Mouse (Mus musculus): Measurements from ENCODE around the gene Kdm1a. TPM values are rescaled to one million over a fixed set of nuclear protein-coding genes. Genes with fewer than 3 reads are reported as not detected.
A peak's percentile ranks its signal among the peaks of the same experiment; 100 is the strongest.

Kdm1a gene
- total RNA-seq (2022): 10 to 100 TPM; 85.9 to 94.4 (median 88.5) TPM

GRCm38 (mm10) chr4:136602568-136602967 lies at the start of gene Kdm1a:
Gene Kdm1a, minus strand, starts transcription at chr4:136602723.
- peak; percentile 89 to 90 for DNase-seq (ENCODE audit: low spot score in 2 of 2)

DNA sequence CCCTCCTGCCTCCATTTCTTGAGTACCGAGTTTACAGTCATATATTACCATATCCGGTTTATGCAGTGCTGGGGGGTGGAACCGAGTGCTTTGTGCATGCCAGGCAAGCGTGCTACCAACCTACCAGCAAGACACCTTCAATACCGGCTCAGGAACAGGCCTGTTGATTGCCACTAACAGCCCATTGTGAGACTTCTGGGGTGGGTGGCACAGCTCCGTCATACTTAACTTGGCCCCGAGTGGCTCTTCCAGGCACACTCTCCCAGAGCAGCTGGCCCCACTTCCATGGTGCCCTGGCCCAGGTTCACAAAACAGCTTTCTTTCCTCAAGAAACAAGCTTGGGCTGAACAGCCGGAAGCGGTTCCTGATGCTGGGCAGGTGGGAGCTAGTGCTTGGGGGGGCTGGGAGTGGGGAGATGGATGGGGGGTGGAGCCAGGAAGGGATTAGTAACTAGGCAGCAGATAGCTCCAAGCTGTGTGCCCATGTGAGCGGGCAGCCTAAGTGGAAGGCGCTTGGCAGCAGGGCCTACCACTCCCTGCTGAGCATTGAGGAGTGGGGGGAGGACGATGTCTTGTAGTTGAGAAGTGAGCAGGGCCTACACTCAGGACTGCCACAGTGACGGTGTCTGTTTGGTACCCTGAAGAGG lies 49.5 kb upstream of the Kdm1a start:
- no peak for DNase-seq (ENCODE audit: low spot score in 2 of 2)

DNA sequence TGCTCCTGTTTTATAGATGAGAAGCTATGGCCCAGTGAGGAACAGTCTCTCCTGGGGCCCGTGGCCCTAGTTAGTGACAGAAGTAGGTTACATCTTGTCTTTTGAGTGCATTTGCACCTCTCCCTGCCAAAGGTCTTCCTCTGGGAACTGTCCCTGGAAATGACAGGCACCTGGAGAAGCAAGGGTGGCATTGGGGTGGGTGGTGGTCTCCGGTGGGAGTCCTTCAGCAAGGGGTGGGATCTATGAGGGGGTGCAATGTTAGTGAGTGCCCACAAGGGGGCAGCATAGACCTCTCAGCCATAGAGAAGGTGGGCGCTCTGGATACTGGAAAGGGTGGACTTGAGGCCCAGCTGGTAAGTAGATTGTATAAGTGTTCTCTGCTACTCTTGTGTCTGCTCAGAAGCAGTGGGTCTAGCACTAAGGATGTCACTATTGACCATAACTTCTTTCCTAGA lies 48.9 kb upstream of the Kdm1a start:
- DNase-seq (ENCODE audit: low spot score in 2 of 2): no peak

DNA sequence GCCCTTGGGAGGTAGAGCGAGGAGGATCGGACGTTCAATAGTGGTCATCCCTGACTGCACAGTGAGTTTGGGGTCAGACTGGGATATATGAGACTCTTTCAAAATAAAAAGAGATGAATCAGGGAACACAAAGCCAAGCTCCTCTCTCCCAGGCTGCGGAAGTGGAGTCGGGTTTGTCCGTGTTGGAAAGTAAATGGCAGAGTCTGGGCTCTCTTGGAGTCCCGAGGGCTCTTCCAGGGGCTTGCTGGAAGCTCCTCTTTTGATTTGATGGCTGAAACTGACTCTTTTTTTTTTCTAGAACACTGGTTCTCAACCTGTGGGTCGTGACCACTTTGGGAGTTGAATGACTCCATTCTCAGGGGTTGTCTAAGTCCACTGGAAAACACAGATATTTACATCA lies 47.7 kb upstream of the Kdm1a start:
- DNase-seq (ENCODE audit: low spot score in 2 of 2): no peak

- no peak for DNase-seq (ENCODE audit: low spot score in 2 of 2)
Observed at GRCm38 (mm10) chr4:136649480-136650196, 47.1 kb upstream of the Kdm1a start.

GRCm38 (mm10) chr4:136648922-136649479 lies 46.5 kb upstream of the Kdm1a start:
- DNase-seq (ENCODE audit: low spot score in 2 of 2): peak; percentile 47 to 89

GRCm38 (mm10) chr4:136638890-136639289 lies 36.4 kb upstream of the Kdm1a start:
- DNase-seq (ENCODE audit: low spot score in 2 of 2): no peak

GRCm38 (mm10) chr4:136638230-136638750 lies 35.8 kb upstream of the Kdm1a start:
- no peak for DNase-seq (ENCODE audit: low spot score in 2 of 2)

DNA sequence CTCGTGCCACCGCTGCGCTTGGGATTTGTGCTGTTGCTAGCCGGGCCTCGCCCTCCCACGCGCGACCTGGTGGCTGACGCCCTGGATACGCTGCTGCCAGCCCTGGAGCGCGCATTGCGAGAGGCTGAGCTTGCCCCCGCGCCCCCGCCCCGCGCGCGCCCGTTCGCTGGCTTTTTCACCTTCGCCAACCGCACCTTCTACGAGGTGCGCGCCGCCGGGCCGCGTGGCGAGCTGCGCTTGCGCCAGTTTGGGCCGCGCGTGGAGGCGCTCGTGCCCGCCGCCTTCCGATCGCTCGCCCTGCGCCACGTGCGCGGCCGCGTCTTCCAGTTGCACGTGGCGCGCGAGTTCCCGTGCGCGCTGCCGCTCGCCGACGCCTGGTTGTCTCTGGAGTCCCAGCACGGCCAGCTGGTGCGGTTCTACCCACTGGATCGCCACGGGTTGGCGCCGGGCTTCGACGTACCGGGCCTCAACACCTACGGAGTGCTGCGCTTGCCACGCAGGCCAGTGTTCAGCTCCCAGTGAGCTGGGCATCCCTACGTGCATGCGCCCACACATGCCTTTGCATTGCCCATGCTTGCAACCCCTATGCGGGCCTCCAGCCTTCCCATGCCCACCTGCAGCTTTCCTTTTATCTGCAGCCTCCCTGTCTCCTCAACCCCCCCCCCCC lies 35.2 kb upstream of the Kdm1a start:
- DNase-seq (ENCODE audit: low spot score in 2 of 2): peak; percentile 51 to 84

DNA sequence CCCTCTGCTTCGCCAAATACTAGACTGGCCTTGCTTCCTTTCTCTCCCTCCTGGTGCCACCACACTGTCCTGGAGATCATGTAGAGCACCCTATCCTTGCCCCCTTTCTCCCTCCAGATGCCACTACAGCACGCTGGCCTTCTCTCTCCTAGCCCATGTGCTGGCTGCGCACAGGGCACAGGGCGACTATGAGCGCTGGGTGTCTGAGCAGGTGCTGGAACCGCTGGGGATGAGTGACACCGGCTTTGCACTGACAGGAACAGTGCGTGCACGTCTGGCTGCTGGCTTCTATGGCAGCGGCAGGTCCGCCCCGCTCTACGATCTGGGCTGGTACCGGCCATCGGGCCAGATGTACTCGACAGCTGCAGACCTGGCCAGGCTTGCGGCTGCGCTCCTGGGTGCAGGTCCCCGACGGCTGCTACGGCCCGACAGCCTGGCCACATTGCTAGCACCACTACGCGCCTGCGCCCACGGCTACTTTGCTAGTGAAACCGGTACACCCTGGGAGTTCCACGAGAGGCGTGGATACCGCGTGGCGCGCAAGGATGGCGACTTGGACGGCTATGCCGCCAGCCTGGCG lies 34.5 kb upstream of the Kdm1a start:
- DNase-seq (ENCODE audit: low spot score in 2 of 2): no peak

- no peak for DNase-seq (ENCODE audit: low spot score in 2 of 2)
Observed at GRCm38 (mm10) chr4:136636511-136636910, 34.0 kb upstream of the Kdm1a start.

DNA sequence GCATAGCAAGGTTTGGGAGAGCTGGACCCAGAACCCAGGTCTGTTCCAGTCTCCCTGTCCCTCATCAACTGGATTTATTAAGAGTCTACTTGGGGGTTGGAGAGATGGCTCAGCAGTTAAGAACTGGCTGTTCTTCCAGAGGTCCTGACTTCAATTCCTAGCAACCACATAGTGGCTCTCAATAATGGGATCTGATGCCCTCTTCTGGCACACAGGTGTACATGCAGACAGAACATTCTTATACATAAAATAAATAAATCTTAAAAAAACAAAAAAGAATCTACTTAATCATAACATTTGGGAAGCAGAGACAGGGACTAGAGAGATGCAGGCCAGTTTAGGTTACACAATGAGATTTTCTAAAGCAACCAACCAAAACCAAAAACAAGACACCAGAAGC lies 33.5 kb upstream of the Kdm1a start:
- DNase-seq (ENCODE audit: low spot score in 2 of 2): no peak

- DNase-seq (ENCODE audit: low spot score in 2 of 2): no peak
Observed at GRCm38 (mm10) chr4:136631237-136631994, 28.9 kb upstream of the Kdm1a start.

DNA sequence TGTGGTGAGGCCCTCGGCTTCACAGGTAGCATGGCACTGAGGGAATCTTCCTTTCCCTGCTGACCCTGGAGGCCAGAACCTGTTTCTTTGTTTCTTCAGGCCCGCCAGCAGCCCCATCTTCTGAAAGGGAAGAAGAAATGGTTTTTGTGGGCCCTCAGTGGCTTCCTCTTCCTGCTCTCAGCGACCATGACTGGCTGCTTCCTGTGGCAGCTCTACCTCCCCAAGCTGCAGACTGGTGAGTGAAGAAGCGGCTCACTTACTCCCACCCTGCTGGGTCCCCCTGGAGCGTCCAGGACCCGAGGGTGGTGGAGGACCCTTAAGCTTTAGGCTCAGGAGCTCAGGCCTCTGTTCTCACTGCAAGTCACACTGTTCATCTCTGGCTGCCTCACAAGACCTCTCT lies 24.1 kb upstream of the Kdm1a start:
- DNase-seq (ENCODE audit: low spot score in 2 of 2): no peak

DNA sequence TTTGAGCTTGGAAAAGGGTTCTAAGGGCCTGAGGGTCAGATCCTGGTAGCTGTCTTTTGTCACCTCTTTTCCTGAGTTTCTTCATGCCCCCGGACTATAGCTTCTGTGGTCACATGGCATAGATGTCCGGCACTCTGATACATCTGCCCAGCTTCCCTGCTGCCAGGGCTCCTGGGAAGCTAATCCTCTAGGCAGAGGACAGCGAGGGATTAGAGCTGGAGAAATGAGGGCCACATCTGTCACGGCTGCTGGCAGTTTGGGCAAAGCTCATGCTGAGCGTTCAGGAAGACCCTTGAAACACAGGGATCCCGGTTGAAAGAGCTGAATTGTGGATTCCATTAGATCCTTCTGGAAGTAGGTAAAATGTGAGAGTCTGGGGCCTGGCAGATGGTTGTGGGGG lies 19.9 kb upstream of the Kdm1a start, which contains the start of gene Lactbl1:
TSS of gene Lactbl1 (plus strand) at position 234 of the 400 bp plus-strand sequence.
- no peak for DNase-seq (ENCODE audit: low spot score in 2 of 2)

GRCm38 (mm10) chr4:136621956-136622355 lies 19.4 kb upstream of the Kdm1a start:
- no peak for DNase-seq (ENCODE audit: low spot score in 2 of 2)

DNA sequence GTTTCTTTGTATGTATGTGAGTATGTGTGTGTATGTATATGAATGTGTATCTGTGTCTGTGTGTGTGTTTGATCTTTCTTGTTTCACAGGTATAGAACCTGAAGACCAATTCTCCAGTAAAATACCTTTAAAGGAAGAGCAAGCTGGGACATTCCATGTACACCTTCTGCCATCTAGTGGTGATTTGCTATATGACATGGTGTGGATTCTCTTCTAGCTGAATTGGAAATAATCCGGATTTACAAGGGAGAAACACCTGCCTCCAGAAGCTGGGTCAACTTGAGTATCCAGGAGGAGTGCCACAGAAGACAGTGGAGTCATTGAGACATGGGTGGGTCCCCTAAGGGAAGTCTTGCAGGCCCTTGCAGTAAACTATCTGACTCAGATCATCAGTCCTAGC lies 18.8 kb upstream of the Kdm1a start:
- no peak for DNase-seq (ENCODE audit: low spot score in 2 of 2)

GRCm38 (mm10) chr4:136613657-136614056 lies 11.1 kb upstream of the Kdm1a start:
- DNase-seq (ENCODE audit: low spot score in 2 of 2): no peak

DNA sequence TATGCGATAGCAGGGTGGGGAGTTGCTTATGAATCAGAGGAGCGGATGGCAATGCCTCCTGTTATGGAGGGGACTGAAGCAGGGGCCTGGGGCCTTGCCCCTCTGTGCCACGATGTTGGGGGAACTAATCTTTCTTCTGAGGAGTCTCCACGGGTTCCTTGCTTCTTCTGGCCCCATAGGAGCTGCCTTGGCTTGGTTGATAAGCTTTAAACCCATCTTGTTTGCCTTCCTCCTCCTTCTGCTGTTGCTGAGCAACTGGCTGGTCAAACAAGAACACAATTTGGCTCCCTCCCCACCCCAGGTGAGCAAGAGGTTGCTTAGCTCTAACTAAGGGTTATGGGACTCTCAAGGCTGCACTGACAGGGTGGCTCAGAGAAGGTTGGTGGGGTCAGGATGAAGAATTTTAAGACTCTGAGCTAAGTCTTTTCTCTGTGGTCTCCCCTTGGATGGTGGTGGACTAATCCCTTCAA lies 7.9 kb upstream of the Kdm1a start, which contains the start of gene Tex46:
TSS of gene Tex46 (plus strand) at position 51 of the 470 bp plus-strand sequence.
- no peak for DNase-seq (ENCODE audit: low spot score in 2 of 2)

DNA sequence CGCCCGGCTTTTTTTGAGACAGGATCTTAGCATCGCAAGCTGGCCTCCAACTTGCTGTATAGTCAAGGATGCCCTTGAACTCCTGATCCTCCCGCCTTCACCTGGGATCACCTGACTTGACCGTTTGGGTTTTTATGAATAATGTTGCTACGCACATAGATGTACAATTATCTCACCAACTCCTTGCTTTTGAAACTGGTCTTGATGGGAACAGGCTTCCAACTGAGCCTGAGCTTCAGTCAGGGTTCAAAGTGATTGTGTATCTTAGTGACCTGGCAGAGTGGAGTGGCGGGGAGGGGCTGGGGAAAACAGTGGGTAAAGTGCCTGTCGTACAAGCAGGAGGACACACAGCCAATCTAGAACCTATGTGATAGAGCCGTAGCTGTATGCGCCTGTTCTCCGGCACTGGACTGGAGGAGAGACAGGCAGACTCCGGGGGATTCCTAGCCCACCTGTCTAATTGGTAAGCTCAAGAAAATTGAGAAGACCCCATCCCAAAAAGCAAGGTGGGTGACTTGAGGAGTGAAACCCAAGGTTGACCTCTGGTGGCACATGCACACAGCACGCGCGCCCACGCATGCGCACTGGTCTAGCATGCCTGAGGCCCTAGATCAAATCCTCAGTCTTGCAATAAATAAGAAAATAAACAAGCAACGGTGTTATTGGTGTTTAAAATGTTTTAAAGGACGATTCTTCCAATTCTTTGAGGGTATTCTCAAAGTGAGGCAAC lies 3.4 kb upstream of the Kdm1a start:
- DNase-seq (ENCODE audit: low spot score in 2 of 2): no peak

Measured in left cerebral cortex, adult 8-10 months (tissue).